Mouse (Mus musculus) gastrocnemius, adult 8-10 months (tissue): Measurements from ENCODE around the gene Zbtb43. TPM values are rescaled to one million over a fixed set of nuclear protein-coding genes. Genes with fewer than 3 reads are reported as not detected.

Experiments
- DNase-seq, 2 experiments: peaks; one replicate each; pipeline ENCODE4 v3.0.0; 2022; ENCODE audit warnings: low spot score in 2 of 2
- total RNA-seq, 4 experiments: library from RNA; stranded (reverse); gene quantifications; 2 replicates each; pipeline ENCODE4 v1.2.4; 2022

Gene Zbtb43
- total RNA-seq, 4 experiments from 2014 or later, result 10.1 to 13.6 (median 12.1) TPM

DNA sequence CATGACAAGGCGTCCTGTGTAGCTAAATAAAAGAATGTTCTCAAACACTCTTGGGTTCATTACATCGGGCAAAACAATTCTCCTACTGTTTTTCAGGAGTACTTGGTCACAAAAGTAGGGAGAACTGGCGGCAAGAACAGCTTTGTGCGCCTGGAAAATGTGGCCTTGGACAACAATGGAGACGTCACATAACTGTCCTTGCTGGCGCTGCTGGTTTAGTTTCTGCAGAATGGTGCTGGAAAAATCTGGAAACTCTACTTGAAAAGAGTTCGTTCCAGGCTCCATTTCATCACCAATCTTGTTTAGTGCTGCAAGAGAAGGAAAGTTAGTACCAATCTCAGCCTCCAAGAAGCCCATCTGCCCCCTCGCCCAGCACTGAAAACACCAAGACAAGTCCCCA, 13.5 kb downstream of the Zbtb43 start:
- no peak for DNase-seq

- no peak for DNase-seq
Measured at GRCm38 (mm10) chr2:33453476-33453875, 14.9 kb downstream of the Zbtb43 start.

DNA sequence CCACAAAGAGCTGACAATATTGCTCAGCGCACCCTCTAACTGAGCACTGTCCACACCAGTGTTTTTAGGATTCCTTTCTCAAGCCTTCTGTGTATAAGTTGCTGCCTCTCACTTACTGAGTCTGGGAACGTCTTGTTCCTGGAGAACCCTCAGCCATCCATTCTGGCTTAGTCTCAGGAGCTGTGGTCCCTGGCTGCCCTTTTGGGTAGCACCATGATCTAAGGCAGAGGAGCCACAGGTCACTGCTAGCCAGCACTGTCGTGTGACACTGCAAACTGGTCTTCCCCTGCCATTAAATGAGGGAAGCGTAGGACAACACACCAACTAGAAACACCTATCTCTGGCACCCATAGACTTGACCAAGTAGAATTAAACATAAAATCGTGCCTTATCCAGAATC, 15.6 kb downstream of the Zbtb43 start:
- peak in 1 of 2 experiments; percentile 31 for DNase-seq

DNA sequence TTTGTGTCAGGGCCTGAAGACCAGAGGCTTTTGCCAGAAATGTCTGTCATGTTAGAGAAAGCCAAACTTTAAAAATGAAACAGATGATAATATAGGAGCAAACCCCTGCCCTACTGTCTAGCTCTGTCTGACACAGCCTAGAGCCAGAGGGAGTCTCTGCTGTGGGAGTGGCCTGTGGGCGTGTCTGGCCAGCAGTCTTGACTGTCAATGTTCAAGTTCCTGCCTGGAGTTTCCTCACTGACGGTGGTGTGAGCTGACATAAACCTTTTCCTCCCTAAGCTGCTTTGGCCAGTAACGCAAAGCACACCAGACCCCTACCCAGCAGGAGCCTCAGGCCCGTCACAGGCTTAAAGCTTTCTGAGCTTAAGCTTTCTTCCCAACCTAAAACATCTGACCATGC, 16.2 kb downstream of the Zbtb43 start:
- DNase-seq, result no peak

DNA sequence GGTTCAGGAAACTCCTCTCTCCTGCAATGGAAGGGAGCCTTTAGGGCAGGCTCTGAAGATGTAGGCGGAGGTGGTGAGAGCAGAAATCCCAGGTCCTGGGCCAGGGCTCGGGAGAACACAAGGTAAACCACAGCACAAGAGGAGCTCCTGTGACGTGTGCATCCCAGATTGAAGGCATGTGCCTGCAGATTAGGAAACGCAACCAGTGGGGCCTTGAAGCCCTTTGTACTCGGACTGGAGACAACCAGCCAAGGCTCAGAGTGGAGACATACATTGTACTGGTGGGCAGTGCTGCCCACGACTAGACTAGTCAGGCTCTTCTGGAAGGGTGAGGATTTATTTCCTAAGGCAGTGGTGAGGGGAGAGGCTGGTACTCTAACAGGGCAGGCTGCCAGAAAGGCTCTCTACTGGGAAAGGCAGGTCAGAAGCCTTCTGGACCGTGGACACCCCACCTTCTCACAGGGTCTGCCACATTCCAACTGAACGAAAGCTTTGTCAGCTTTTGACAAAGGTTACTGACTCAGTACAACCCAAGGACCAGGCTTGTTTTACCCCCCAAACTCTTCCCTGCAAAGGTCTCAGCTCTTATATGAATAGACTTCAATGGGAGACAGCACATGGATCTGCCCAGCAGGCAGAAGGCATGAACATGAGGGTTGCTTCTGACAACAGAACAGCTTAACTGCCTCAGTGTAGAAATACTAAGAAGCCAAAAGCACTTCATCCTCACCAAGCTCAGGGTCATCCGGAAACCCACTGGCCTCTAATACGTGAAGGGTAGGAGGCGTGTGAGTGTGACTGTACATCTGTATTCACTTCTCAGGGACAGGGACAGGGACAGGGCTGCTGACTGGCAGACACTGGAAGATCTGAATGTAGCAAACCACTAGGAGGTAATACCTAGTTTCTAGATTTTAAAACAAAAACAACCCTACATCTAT, 17.1 kb downstream of the Zbtb43 start:
- DNase-seq, result no peak

- DNase-seq, result no peak
Measured at GRCm38 (mm10) chr2:33449119-33449873, 19.1 kb downstream of the Zbtb43 start.

- DNase-seq, result no peak
Measured at GRCm38 (mm10) chr2:33446796-33447195, 21.6 kb downstream of the Zbtb43 start.

DNA sequence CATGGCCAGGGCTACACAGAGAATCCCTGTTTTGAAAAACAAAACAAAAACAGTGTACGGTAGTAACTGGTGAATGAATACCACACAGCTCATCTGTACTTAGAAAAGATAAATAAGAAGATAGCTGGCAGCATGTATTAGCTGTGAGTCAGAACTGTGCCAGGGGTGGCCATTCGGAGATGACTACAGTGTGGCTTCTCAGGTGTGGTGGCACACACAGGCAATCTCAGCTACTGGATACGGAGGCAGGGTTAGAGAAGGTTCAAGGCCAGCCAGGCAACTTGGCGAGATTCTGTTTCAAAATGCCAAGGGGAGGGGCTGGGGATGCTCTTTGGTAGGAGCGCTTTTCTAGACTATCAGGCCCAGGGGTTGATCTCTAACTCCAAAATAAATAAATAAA, 22.6 kb downstream of the Zbtb43 start:
- no peak for DNase-seq

- DNase-seq, result no peak
Measured at GRCm38 (mm10) chr2:33444862-33445261, 23.5 kb downstream of the Zbtb43 start.

GRCm38 (mm10) chr2:33444358-33444757, 24.0 kb downstream of the Zbtb43 start:
- peak; percentile 80 to 82 for DNase-seq

DNA sequence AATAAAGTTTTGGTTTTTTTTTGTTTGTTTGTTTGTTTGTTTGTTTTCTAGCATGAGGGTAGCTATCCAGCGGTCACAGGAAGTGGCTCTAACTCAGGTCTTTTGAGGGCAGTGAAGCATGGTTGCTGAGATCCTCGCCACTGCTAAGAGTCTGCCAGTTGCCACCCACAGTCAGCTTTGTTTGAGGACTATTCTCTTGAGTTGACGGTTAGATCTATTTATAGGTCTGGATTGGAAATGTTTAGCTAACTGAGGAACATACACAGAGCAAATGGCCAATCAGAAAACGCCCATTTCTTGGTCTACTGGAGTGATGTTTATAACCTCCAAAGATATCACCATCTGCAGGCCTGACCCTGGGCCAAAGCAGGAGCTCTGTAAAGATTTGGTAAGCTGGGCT, 25.7 kb downstream of the Zbtb43 start:
- no peak for DNase-seq

DNA sequence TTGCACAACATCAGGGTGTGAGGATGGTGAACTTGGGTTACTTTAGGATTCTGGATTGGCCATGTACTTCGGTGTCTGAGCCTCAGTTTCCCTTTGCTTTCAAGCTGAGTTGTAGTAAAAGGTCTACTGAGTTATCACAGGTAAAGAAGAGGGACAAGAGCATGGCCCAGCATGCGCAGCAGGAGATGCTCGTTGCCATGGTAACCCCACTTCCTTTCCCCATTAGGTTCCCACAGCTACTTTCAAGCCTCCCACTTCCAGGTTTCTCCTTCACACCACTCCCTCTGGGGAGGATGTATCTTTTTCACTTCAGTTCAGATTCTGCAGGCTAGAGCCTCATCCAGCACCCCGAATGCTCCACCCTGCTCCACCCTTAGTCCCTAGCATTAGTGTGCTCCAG, 27.5 kb downstream of the Zbtb43 start:
- no peak for DNase-seq

DNA sequence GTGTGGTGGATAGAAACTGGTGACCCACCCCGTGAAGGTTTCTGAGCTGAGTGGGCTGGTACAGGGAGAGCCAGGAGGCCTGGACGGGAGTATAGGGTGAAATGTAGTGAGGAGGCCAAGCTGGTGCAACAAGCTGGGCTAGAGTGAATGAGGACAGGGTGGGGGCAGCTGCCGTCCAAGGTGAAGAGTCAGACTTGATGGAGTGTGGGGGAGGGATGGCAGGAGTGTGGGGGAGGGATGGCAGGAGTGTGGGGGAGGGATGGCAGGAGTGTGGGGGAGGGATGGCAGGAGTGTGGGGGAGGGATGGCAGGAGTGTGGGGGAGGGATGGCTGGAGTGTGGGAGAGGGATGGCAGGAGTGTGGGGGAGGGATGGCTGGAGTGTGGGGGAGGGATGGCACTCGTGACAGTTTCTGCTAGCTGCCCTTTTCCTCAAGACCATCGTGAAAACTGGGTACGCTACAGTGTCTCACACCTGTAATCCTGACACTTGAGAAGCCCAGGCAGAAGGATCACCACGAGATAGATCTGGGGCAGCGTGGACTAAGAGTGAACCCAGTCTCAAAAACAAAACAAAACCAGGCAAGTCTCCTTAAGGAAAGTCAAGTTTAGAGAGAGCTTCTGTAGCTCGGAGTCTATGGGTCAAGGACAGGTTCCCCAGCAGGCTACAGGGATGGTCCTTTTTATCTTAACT, 28.2 kb downstream of the Zbtb43 start:
- DNase-seq, result no peak

GRCm38 (mm10) chr2:33439471-33439881, 28.9 kb downstream of the Zbtb43 start:
- DNase-seq, result no peak

DNA sequence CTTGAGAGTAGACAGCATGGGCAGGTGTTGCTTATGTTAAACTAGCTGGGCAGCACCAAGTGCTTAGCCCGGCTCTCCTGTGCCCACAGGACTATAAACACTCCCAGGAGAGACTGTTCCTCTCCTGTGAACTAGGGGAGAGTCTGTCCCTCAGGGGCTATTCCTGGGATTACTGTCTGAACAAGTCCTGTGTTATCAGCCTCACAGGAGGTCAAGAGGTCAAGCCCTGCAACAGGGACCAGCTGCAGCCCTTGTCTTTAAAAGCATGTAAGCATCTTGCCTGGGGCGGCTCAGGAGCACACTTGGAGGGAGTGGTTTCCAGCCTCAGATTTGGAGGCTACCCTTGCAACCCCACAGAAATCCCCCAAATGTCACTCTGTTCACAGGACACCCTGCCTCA, 30.0 kb downstream of the Zbtb43 start:
- no peak for DNase-seq

DNA sequence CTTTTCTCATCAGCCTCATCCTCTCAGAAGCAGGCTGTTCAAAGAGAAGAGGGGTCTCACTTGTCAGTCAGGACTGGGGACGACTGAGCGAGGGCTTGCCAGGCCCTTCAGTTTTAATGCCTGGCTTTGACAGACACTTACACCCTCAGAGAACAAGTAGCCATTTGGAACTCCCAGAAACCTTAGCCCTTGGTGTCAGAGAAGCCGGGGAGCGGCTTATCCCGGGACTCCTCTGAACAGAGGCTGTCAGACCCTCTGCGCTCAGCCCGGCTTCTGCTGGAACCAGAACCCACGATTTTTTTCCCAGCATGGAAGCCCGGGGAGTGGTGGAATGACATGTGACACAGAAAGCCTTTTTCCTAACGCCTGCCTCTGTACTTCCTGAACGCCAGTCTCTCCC, 31.2 kb downstream of the Zbtb43 start:
- DNase-seq, result no peak

DNA sequence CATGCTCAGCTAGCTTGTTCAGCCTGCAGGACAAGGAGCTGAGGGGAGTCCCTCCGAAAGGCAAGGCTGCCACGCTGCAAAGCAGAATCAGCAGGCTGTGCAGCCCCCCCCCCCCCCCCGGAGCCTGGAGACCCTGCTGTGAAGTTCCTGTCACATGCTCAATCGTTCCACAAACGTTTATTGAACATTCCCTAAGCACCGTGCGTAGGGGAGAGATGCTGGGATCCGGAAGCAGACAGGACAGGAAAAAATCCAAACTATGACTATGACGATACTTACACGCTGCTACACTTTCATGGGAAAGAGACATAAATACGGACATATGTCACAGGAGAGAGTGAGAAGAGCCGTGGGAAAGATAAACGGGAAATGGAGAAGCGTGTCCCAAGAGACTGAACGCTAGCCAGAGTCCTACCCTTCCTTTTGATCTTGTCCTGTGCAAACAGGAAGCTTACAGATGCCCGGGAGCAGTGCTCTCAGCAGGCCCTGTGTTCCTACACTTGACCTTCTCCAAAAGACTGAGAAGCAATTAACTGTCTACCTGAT, 32.3 kb downstream of the Zbtb43 start:
- no peak for DNase-seq

GRCm38 (mm10) chr2:33435036-33435650, 33.2 kb downstream of the Zbtb43 start:
- no peak for DNase-seq

GRCm38 (mm10) chr2:33432877-33433276, 35.5 kb downstream of the Zbtb43 start:
- DNase-seq, result peak in 1 of 2 experiments; percentile 27

- peak; percentile 32 to 48 for DNase-seq
Measured at GRCm38 (mm10) chr2:33430771-33431699, 37.3 kb downstream of the Zbtb43 start, which contains the start of gene Zbtb34. Gene Zbtb34, minus strand, starts transcription at chr2:33431324.
